Mouse (Mus musculus) CD4-positive naive resting alpha-beta T cell, adult 76 days (primary cell): ENCODE measurements around the gene Mitd1. TPM values are rescaled to one million over a fixed set of nuclear protein-coding genes. Genes with fewer than 3 reads are reported as not detected.

Source experiments
- total RNA-seq: library from RNA; stranded (reverse); gene quantifications from one replicate; pipeline ENCODE4 v1.2.4, GENCODE M21; 2023

The Mitd1 gene
- 20.1 TPM for total RNA-seq

GRCm38 (mm10) chr1:37890025-37890652 lies at the start of gene Mitd1, which contains the start of gene Mrpl30:
Mitd1 (minus strand) TSS chr1:37890411.
Mrpl30 (plus strand) TSS chr1:37890477.

GRCm38 (mm10) chr1:37916393-37916792 lies 26.2 kb upstream of the Mitd1 start, which contains the start of gene Lyg2:
Lyg2 (minus strand) TSS chr1:37916493.

GRCm38 (mm10) chr1:37871704-37872103 lies 18.5 kb downstream of the Mitd1 start, which contains the start of gene Lipt1:
Lipt1 (plus strand) TSS chr1:37871738.

GRCm38 (mm10) chr1:37866286-37866685 lies 23.9 kb downstream of the Mitd1 start, which contains the start of gene Tsga10:
Tsga10 (minus strand) TSS chr1:37866429.

Other genes with a start within 250 kb of the Mitd1 start
- 0.29 TPM for gene 2010300C02Rik, start 170.3 kb downstream of the Mitd1 start, total RNA-seq
- 4.3 TPM for gene Tsga10, start 24.0 kb downstream of the Mitd1 start, total RNA-seq
- 2.3 TPM for gene Lipt1, start 18.7 kb downstream of the Mitd1 start, total RNA-seq
- gene Mrpl30, start 66 bp upstream of the Mitd1 start, total RNA-seq: 139 TPM
- gene Lyg2, start 26.1 kb upstream of the Mitd1 start, total RNA-seq: not detected
- gene Lyg1, start 67.3 kb upstream of the Mitd1 start, total RNA-seq: not detected
- gene Txndc9, start 107.5 kb upstream of the Mitd1 start, total RNA-seq: 77.8 TPM
- gene Eif5b, start 107.6 kb upstream of the Mitd1 start, total RNA-seq: 41.9 TPM
- gene Rev1, start 239.4 kb upstream of the Mitd1 start, total RNA-seq: 37.3 TPM